Mouse (Mus musculus): ENCODE measurements around the gene Hoxc11. TPM values are rescaled to one million over a fixed set of nuclear protein-coding genes. Genes with fewer than 3 reads are reported as not detected.

The Hoxc11 gene
- polyA plus RNA-seq, 1 experiment from 2014 or later: not detected

GRCm38 (mm10) chr15:102998608-102999182 is 44.5 kb downstream of the Hoxc11 start:
- DNase-seq (ENCODE audit: low spot score): no peak
- no peak overlapping the region for H3K9ac ChIP-seq
- no peak; the same call in 1 of the 2 replicates for ATAC-seq (ENCODE audit: low FRiP score)
- peak overlapping the region; percentile 28; the same call in 1 of the 2 replicates for H3K4me3 ChIP-seq (replicated peaks; ENCODE audit: low read length)
- no peaks in the 10 kb centered on the region for H3K36me3 ChIP-seq (replicated peaks; ENCODE audit: control insufficient read depth, insufficient read depth)
- peak overlapping the region; percentile 49; the same call in 1 of the 2 replicates for H3K4me2 ChIP-seq (replicated peaks)
- H3K27me3 ChIP-seq (ENCODE audit: control insufficient read depth, insufficient read depth, low read length): peaks cover 100% of the 10 kb centered on the region
- H3K27ac ChIP-seq: no peak overlapping the region
- 1% methylated on average over 19 of the region's 19 CpGs for WGBS
- H3K9me3 ChIP-seq (ENCODE audit: control insufficient read depth, low read length): no peaks in the 10 kb centered on the region
- 0 out of 2 replicates have a peak, but pooled peaks cover 4% of the 10 kb centered on the region for H3K4me1 ChIP-seq (replicated peaks; ENCODE audit: control insufficient read depth, insufficient read depth, low read length)

- Histone ChIP-seq H3K36me3 (replicated peaks; ENCODE audit: control insufficient read depth, insufficient read depth) (no peaks in the 10 kb centered on the region), H3K4me2 (replicated peaks) (peak overlapping the region; percentile 49), H3K4me3 (replicated peaks; ENCODE audit: low read length) (peak overlapping the region; percentile 28), H3K27ac (no peak overlapping the region), H3K27me3 (ENCODE audit: control insufficient read depth, insufficient read depth, low read length) (peaks cover 100% of the 10 kb centered on the region), H3K9me3 (ENCODE audit: control insufficient read depth, low read length) (no peaks in the 10 kb centered on the region), H3K9ac (no peak overlapping the region), H3K4me1 (replicated peaks; ENCODE audit: control insufficient read depth, insufficient read depth, low read length) (0 out of 2 replicates have a peak, but pooled peaks cover 4% of the 10 kb centered on the region)
- no peak; the same call in 1 of the 2 replicates for ATAC-seq (ENCODE audit: low FRiP score)
- 2% methylated on average over 31 of the region's 33 CpGs for WGBS
- no peak for DNase-seq (ENCODE audit: low spot score)
These were observed 45.1 kb downstream of the Hoxc11 start for GRCm38 (mm10) chr15:102999183-102999831.

DNA sequence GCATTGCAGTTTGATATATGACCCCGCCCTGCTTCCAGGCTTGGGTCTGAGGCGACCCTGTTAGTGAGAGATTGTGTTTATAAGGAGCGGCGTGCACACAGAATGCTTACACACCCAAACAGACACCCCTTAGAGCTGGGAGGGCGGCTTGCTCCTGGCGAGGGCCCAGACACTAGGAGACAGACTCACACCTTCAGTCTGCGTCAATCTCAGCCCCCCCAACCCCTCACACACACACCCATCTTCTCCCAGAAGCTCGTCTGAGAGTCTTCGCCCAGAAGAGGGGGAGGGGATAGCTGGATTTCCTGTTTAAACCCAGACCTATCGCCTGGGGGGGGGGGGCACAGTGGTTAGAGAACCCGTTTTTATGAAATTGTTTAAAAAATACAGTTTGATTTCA is 45.7 kb downstream of the Hoxc11 start:
- under 1% methylated on average over 10 of the region's 11 CpGs for WGBS
- no peak for DNase-seq (ENCODE audit: low spot score)
- no peak for ATAC-seq (ENCODE audit: low FRiP score)
- Histone ChIP-seq H3K36me3 (replicated peaks; ENCODE audit: control insufficient read depth, insufficient read depth) (no peaks in the 10 kb centered on the region), H3K9ac (no peak overlapping the region), H3K27ac (no peak overlapping the region), H3K4me2 (replicated peaks) (no peak overlapping the region), H3K4me1 (replicated peaks; ENCODE audit: control insufficient read depth, insufficient read depth, low read length) (0 out of 2 replicates have a peak, but pooled peaks cover 4% of the 10 kb centered on the region), H3K27me3 (ENCODE audit: control insufficient read depth, insufficient read depth, low read length) (peaks cover 100% of the 10 kb centered on the region), H3K4me3 (replicated peaks; ENCODE audit: low read length) (no peak overlapping the region), H3K9me3 (ENCODE audit: control insufficient read depth, low read length) (no peaks in the 10 kb centered on the region)

DNA sequence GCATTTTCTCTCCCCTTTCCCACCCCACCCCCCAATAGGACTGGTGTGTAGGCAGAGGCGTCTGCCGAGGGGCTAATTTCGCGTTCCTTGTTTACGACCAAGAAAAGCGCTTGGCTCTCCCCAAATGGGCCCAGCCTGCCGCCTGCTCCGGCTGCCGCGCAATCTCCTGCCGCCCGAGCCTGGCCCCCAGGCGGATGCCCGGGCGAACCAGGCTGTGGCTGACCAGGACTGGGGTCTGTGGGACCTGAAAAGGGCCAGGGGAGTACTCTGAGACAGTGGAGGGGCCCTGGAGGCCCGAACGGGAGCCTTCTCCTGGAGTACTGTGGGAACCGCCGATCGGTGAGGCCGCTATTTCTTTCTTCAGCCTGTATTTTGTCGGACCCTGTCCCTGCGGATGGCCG is 46.3 kb downstream of the Hoxc11 start:
- Histone ChIP-seq H3K9me3 (ENCODE audit: control insufficient read depth, low read length) (no peaks in the 10 kb centered on the region), H3K9ac (no peak overlapping the region), H3K27ac (no peak overlapping the region), H3K4me1 (replicated peaks; ENCODE audit: control insufficient read depth, insufficient read depth, low read length) (0 out of 2 replicates have a peak, but pooled peaks cover 4% of the 10 kb centered on the region), H3K4me2 (replicated peaks) (no peak overlapping the region), H3K36me3 (replicated peaks; ENCODE audit: control insufficient read depth, insufficient read depth) (no peaks in the 10 kb centered on the region), H3K27me3 (ENCODE audit: control insufficient read depth, insufficient read depth, low read length) (peaks cover 100% of the 10 kb centered on the region), H3K4me3 (replicated peaks; ENCODE audit: low read length) (no peak overlapping the region)
- no peak for DNase-seq (ENCODE audit: low spot score)
- 2% methylated on average over 24 of the region's 24 CpGs for WGBS
- ATAC-seq (ENCODE audit: low FRiP score): no peak

DNA sequence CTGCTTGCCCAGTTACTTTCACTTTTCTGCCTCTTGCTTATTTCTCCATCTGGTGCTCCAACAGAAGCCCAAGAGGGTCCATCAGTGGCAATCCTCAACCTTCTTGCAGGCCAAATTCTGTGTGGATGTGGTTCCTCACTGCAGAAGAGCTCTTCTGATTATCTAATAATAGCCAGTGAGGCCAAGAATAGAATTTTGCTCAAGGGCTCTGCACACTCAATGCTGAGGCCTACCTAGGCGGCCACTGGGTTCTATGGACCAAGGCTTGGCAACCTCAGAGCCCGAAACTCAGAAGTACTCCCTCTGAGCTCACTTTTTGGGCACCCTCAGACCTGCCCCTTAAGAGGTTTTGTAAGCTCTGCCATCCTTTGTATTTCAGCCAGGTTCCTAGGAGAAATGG is 47.1 kb downstream of the Hoxc11 start:
- H3K9ac ChIP-seq: no peak overlapping the region
- WGBS: 19% methylated on average over 2 of the region's 2 CpGs
- H3K4me3 ChIP-seq (replicated peaks; ENCODE audit: low read length): no peak overlapping the region
- no peaks in the 10 kb centered on the region for H3K9me3 ChIP-seq (ENCODE audit: control insufficient read depth, low read length)
- H3K27ac ChIP-seq: no peak overlapping the region
- no peak overlapping the region for H3K4me2 ChIP-seq (replicated peaks)
- 0 out of 2 replicates have a peak, but pooled peaks cover 4% of the 10 kb centered on the region for H3K4me1 ChIP-seq (replicated peaks; ENCODE audit: control insufficient read depth, insufficient read depth, low read length)
- H3K27me3 ChIP-seq (ENCODE audit: control insufficient read depth, insufficient read depth, low read length): peaks cover 100% of the 10 kb centered on the region
- no peak for DNase-seq (ENCODE audit: low spot score)
- H3K36me3 ChIP-seq (replicated peaks; ENCODE audit: control insufficient read depth, insufficient read depth): no peaks in the 10 kb centered on the region
- ATAC-seq (ENCODE audit: low FRiP score): no peak

DNA sequence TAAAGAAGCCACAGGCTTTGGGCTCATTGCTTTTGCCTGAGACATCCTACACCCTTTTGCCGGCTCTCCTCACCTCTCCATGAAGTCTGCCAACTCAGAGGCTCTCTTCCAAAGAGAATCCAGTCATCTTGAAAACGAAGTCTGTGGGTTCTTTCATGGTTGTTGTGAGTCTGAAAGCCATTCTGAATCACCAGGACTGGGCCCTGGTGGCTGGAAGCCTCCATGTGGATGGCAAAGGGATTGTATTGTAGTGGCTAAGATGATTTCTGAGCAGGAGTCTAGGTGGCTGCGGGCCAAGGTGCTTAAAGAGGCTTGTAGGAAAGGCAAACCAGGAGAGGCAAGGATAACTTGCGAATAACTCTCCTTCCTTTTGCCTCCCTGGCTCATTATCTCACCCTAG is 47.9 kb downstream of the Hoxc11 start:
- no peak overlapping the region for H3K27ac ChIP-seq
- ATAC-seq (ENCODE audit: low FRiP score) (no peak), DNase-seq (ENCODE audit: low spot score) (no peak)
- H3K27me3 ChIP-seq (ENCODE audit: control insufficient read depth, insufficient read depth, low read length): peaks cover 100% of the 10 kb centered on the region
- no peaks in the 10 kb centered on the region for H3K36me3 ChIP-seq (replicated peaks; ENCODE audit: control insufficient read depth, insufficient read depth)
- WGBS: 4% methylated on average over 4 of the region's 4 CpGs
- H3K9me3 ChIP-seq (ENCODE audit: control insufficient read depth, low read length): no peaks in the 10 kb centered on the region
- no peak overlapping the region for H3K4me2 ChIP-seq (replicated peaks)
- H3K4me1 ChIP-seq (replicated peaks; ENCODE audit: control insufficient read depth, insufficient read depth, low read length): 0 out of 2 replicates have a peak, but pooled peaks cover 4% of the 10 kb centered on the region
- no peak overlapping the region for H3K9ac ChIP-seq
- no peak overlapping the region for H3K4me3 ChIP-seq (replicated peaks; ENCODE audit: low read length)

DNA sequence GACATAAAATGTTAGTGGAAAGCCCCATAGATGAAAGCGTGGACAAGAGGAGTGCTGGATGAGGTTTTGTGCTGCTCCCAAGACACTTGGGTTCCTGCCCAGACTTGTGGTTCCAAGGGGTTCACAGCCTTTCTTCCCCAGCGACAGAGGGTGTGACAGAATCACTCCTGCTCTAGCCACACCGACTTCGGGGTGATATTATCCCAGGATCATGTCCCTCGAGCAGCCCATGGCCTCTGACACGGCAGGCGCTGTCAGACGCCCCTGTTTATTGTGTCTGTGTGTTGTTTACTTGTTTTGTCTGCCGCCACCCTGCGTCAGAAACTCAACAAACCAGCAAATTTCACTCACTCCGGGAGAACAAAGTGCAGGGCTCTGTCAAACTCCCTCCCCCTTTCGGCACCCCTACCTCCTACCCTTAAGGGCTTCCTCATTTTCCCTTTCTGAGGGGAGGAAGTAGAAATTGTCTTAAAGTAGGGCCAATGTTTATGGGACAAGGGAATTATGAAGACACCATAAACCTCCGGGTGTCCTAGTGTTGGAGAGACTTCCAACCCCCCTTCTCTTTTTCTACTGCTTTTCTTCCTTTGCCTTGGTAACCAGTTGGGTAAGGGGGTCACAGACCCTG is 48.7 kb downstream of the Hoxc11 start:
- DNase-seq (ENCODE audit: low spot score) (no peak), ATAC-seq (ENCODE audit: low FRiP score) (no peak)
- H3K36me3 ChIP-seq (replicated peaks; ENCODE audit: control insufficient read depth, insufficient read depth): no peaks in the 10 kb centered on the region
- H3K27me3 ChIP-seq (ENCODE audit: control insufficient read depth, insufficient read depth, low read length): peaks cover 100% of the 10 kb centered on the region
- H3K9me3 ChIP-seq (ENCODE audit: control insufficient read depth, low read length): no peaks in the 10 kb centered on the region
- no peak overlapping the region for H3K4me2 ChIP-seq (replicated peaks)
- 0 out of 2 replicates have a peak, but pooled peaks cover 4% of the 10 kb centered on the region for H3K4me1 ChIP-seq (replicated peaks; ENCODE audit: control insufficient read depth, insufficient read depth, low read length)
- H3K27ac ChIP-seq: no peak overlapping the region
- 4% methylated on average over 13 of the region's 13 CpGs for WGBS
- H3K9ac ChIP-seq: no peak overlapping the region
- H3K4me3 ChIP-seq (replicated peaks; ENCODE audit: low read length): no peak overlapping the region

DNA sequence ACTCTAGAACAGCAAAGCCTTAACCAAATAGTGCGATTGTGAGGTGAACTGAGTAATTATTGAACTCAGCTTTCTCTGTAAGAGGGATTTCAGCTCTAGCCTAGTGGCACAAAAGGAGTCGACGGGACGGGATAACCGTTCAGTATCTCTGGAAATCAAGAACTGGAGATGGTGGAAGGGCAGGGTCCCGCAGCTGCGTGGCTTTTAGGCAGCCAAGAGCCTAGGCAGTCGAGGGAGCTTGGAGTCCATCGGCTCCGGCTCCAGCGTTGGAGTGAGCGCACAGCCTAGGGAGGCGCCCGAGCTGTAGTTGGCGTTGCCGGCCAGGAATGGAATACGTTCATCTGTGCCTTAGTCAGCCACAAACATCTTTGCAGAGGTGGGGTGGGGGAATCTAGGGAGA is 51.1 kb downstream of the Hoxc11 start:
- no peak overlapping the region for H3K9ac ChIP-seq

DNA sequence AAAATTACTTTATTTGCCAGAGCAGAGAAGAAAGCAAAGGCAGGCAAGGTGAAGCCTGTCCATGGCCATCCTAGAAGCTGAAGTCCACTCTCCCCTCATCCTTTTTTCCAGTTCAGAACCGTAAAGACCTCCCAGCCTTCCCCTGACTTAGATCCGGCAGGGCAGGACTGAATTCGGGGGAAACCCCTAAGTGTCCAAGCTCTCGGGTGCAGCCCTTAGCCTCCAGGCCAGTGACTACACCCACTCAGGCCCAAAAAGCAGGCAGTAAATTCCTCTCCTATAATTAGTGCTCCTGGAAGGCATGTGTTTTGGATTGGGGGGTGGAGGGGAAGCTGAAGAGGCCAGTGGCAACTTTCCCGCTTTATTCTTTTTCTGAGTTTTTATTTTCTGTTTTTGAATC is 51.6 kb downstream of the Hoxc11 start:
- no peak overlapping the region for H3K4me2 ChIP-seq (replicated peaks)
- no peaks in the 10 kb centered on the region for H3K4me1 ChIP-seq (replicated peaks; ENCODE audit: control insufficient read depth, insufficient read depth, low read length)
- no peak overlapping the region for H3K9ac ChIP-seq
- H3K27ac ChIP-seq: no peak overlapping the region
- no peak for DNase-seq (ENCODE audit: low spot score)
- no peaks in the 10 kb centered on the region for H3K36me3 ChIP-seq (replicated peaks; ENCODE audit: control insufficient read depth, insufficient read depth)
- H3K27me3 ChIP-seq (ENCODE audit: control insufficient read depth, insufficient read depth, low read length): peaks cover 100% of the 10 kb centered on the region
- H3K4me3 ChIP-seq (replicated peaks; ENCODE audit: low read length): no peak overlapping the region
- no peaks in the 10 kb centered on the region for H3K9me3 ChIP-seq (ENCODE audit: control insufficient read depth, low read length)
- ATAC-seq (ENCODE audit: low FRiP score): no peak
- WGBS: 3% methylated on average over 5 of the region's 5 CpGs

More for the DNA sequence above, 51.1 kb downstream of the Hoxc11 start:
- peaks cover 100% of the 10 kb centered on the region for H3K27me3 ChIP-seq (ENCODE audit: control insufficient read depth, insufficient read depth, low read length)
- H3K4me1 ChIP-seq (replicated peaks; ENCODE audit: control insufficient read depth, insufficient read depth, low read length): no peaks in the 10 kb centered on the region
- H3K4me2 ChIP-seq (replicated peaks): no peak overlapping the region
- H3K4me3 ChIP-seq (replicated peaks; ENCODE audit: low read length): no peak overlapping the region
- no peak for ATAC-seq (ENCODE audit: low FRiP score)
- H3K9me3 ChIP-seq (ENCODE audit: control insufficient read depth, low read length): no peaks in the 10 kb centered on the region
- under 1% methylated on average over 17 of the region's 17 CpGs for WGBS
- no peak for DNase-seq (ENCODE audit: low spot score)
- H3K36me3 ChIP-seq (replicated peaks; ENCODE audit: control insufficient read depth, insufficient read depth): no peaks in the 10 kb centered on the region
- no peak overlapping the region for H3K27ac ChIP-seq

All from hindbrain, embryonic 14.5 days (tissue).